Mouse (Mus musculus): ENCODE results near the gene Gtsf1l. TPM values are rescaled to one million over a fixed set of nuclear protein-coding genes. Genes with fewer than 3 reads are reported as not detected.
A peak's percentile ranks its signal among the peaks of the same experiment; 100 is the strongest.
"Not testable (repeated sequence)": the region's sequence is repeated elsewhere in the genome, so short reads cannot be mapped to it uniquely, and the experiment has no call there.

Gtsf1l gene
- polyA plus RNA-seq, 1 experiment from 2014 or later = 0.22 TPM

- Histone ChIP-seq H3K36me3 (ENCODE audit: control insufficient read depth, insufficient read depth, low read length) (peaks cover 3% of the 10 kb centered on the region; the same call in 1 of the 2 replicates), H3K4me1 (ENCODE audit: control insufficient read depth, insufficient read depth, low read length) (no peaks in the 10 kb centered on the region), H3K4me2 (ENCODE audit: low read length) (no peak overlapping the region), H3K27ac (ENCODE audit: low read depth, low read length) (no peak overlapping the region), H3K9ac (ENCODE audit: low read length) (no peak overlapping the region), H3K4me3 (ENCODE audit: low read depth, low read length) (no peak overlapping the region), H3K27me3 (replicated peaks; ENCODE audit: control insufficient read depth, insufficient read depth, low read length) (no peaks in the 10 kb centered on the region), H3K9me3 (replicated peaks; ENCODE audit: control insufficient read depth, low read length) (no peaks in the 10 kb centered on the region)
- ATAC-seq = no peak
- DNase-seq (ENCODE audit: low spot score) = no peak
- 83% methylated on average over 8 of the region's 8 CpGs for WGBS
Measured at GRCm38 (mm10) chr2:163061203-163062118, 26.2 kb downstream of the Gtsf1l start.

GRCm38 (mm10) chr2:163060630-163061029, 27.0 kb downstream of the Gtsf1l start:
- DNase-seq (ENCODE audit: low spot score) = no peak
- 0 out of 2 replicates have a peak, but pooled peaks cover 3% of the 10 kb centered on the region for H3K4me1 ChIP-seq (ENCODE audit: control insufficient read depth, insufficient read depth, low read length)
- no peak overlapping the region for H3K9ac ChIP-seq (ENCODE audit: low read length)
- WGBS = 84% methylated on average over 6 of the region's 6 CpGs
- no peaks in the 10 kb centered on the region for H3K27me3 ChIP-seq (replicated peaks; ENCODE audit: control insufficient read depth, insufficient read depth, low read length)
- no peak overlapping the region for H3K27ac ChIP-seq (ENCODE audit: low read depth, low read length)
- no peaks in the 10 kb centered on the region for H3K9me3 ChIP-seq (replicated peaks; ENCODE audit: control insufficient read depth, low read length)
- ATAC-seq = no peak
- H3K36me3 ChIP-seq (ENCODE audit: control insufficient read depth, insufficient read depth, low read length) = no peaks in the 10 kb centered on the region; the same call in 1 of the 2 replicates
- no peak overlapping the region for H3K4me2 ChIP-seq (ENCODE audit: low read length)
- H3K4me3 ChIP-seq (ENCODE audit: low read depth, low read length) = no peak overlapping the region

- not testable (repeated sequence) for H3K9ac ChIP-seq (ENCODE audit: low read length); H3K4me3 ChIP-seq (ENCODE audit: low read depth, low read length); H3K36me3 ChIP-seq (ENCODE audit: control insufficient read depth, insufficient read depth, low read length); H3K4me2 ChIP-seq (ENCODE audit: low read length); H3K27me3 ChIP-seq (replicated peaks; ENCODE audit: control insufficient read depth, insufficient read depth, low read length); ATAC-seq; H3K27ac ChIP-seq (ENCODE audit: low read depth, low read length); DNase-seq (ENCODE audit: low spot score); H3K9me3 ChIP-seq (replicated peaks; ENCODE audit: control insufficient read depth, low read length)
- WGBS = 91% methylated on average over 7 of the region's 7 CpGs
- peaks cover 14% of the 10 kb centered on the region for H3K4me1 ChIP-seq (ENCODE audit: control insufficient read depth, insufficient read depth, low read length)
Measured at GRCm38 (mm10) chr2:163058981-163059380, 28.7 kb downstream of the Gtsf1l start.

- ATAC-seq = no peak
- 88% methylated on average over 9 of the region's 9 CpGs for WGBS
- no peaks in the 10 kb centered on the region for H3K27me3 ChIP-seq (replicated peaks; ENCODE audit: control insufficient read depth, insufficient read depth, low read length)
- H3K4me2 ChIP-seq (ENCODE audit: low read length) = no peak overlapping the region
- H3K4me1 ChIP-seq (ENCODE audit: control insufficient read depth, insufficient read depth, low read length) = peaks cover 16% of the 10 kb centered on the region
- no peaks in the 10 kb centered on the region for H3K36me3 ChIP-seq (ENCODE audit: control insufficient read depth, insufficient read depth, low read length)
- no peaks in the 10 kb centered on the region for H3K9me3 ChIP-seq (replicated peaks; ENCODE audit: control insufficient read depth, low read length)
- H3K27ac ChIP-seq (ENCODE audit: low read depth, low read length) = no peak overlapping the region
- no peak for DNase-seq (ENCODE audit: low spot score)
- H3K9ac ChIP-seq (ENCODE audit: low read length) = no peak overlapping the region
- no peak overlapping the region for H3K4me3 ChIP-seq (ENCODE audit: low read depth, low read length)
Measured at GRCm38 (mm10) chr2:163056584-163056983, 31.1 kb downstream of the Gtsf1l start.

- no peak for DNase-seq (ENCODE audit: low spot score)
- Histone ChIP-seq H3K4me2 (ENCODE audit: low read length) (peak overlapping the region; percentile 99), H3K36me3 (ENCODE audit: control insufficient read depth, insufficient read depth, low read length) (no peaks in the 10 kb centered on the region), H3K4me3 (ENCODE audit: low read depth, low read length) (peak overlapping the region; percentile 56; the same call in 1 of the 2 replicates), H3K9me3 (replicated peaks; ENCODE audit: control insufficient read depth, low read length) (no peaks in the 10 kb centered on the region), H3K4me1 (ENCODE audit: control insufficient read depth, insufficient read depth, low read length) (peaks cover 16% of the 10 kb centered on the region), H3K27ac (ENCODE audit: low read depth, low read length) (no peak overlapping the region), H3K9ac (ENCODE audit: low read length) (peak overlapping the region; percentile 68), H3K27me3 (replicated peaks; ENCODE audit: control insufficient read depth, insufficient read depth, low read length) (no peaks in the 10 kb centered on the region)
- 28% methylated on average over 5 of the region's 5 CpGs for WGBS
- ATAC-seq = no peak
Measured at GRCm38 (mm10) chr2:163055715-163056114, 31.9 kb downstream of the Gtsf1l start.

- WGBS = under 1% methylated on average over 34 of the region's 38 CpGs
- peak overlapping the region; percentile 99 for H3K4me2 ChIP-seq (ENCODE audit: low read length)
- no peaks in the 10 kb centered on the region for H3K9me3 ChIP-seq (replicated peaks; ENCODE audit: control insufficient read depth, low read length)
- DNase-seq (ENCODE audit: low spot score) (peak; percentile 14), ATAC-seq (peak; percentile 24)
- no peak overlapping the region for H3K27ac ChIP-seq (ENCODE audit: low read depth, low read length)
- H3K36me3 ChIP-seq (ENCODE audit: control insufficient read depth, insufficient read depth, low read length) = no peaks in the 10 kb centered on the region
- H3K4me1 ChIP-seq (ENCODE audit: control insufficient read depth, insufficient read depth, low read length) = peaks cover 16% of the 10 kb centered on the region
- peak overlapping the region; percentile 56 for H3K4me3 ChIP-seq (ENCODE audit: low read depth, low read length)
- H3K9ac ChIP-seq (ENCODE audit: low read length) = peak overlapping the region; percentile 68
- H3K27me3 ChIP-seq (replicated peaks; ENCODE audit: control insufficient read depth, insufficient read depth, low read length) = no peaks in the 10 kb centered on the region
Measured at GRCm38 (mm10) chr2:163054891-163055494, 32.7 kb downstream of the Gtsf1l start.

DNA sequence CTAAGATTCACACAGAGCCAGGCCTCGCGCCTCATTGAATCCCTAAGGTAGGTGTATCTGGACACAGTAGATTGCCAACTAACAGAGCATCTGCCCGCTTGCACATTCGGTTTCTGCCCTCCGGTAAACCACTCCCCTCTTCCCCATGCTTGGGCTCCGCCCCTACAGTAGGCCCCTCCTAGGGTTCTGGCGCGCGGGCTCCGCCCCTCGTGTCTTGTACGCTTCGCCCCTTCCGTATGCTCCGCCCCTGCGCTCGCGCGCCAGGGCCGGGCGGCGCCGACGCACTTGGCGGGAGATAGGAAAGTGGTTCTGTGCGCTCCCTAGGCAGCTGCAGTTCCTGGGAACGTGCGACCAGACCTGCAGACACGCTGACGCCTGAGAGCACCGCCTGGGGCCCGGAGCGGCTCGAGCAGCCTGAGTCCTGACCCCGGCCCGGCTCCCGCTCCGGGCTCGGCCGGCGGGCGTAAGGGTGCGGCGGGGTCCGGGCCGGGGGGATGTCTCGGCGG, 33.3 kb downstream of the Gtsf1l start, which contains the start of gene Mybl2:
Gene Mybl2 (plus strand): TSS at position 353 of the 506 bp plus-strand sequence.
- Histone ChIP-seq H3K27me3 (replicated peaks; ENCODE audit: control insufficient read depth, insufficient read depth, low read length) (no peaks in the 10 kb centered on the region), H3K27ac (ENCODE audit: low read depth, low read length) (no peak within 1 kb of the TSS), H3K9ac (ENCODE audit: low read length) (peak within 1 kb of the TSS; percentile 68), H3K36me3 (ENCODE audit: control insufficient read depth, insufficient read depth, low read length) (no peaks in the 10 kb centered on the region), H3K4me2 (ENCODE audit: low read length) (peak within 1 kb of the TSS; percentile 99), H3K4me1 (ENCODE audit: control insufficient read depth, insufficient read depth, low read length) (peaks cover 16% of the 10 kb centered on the region), H3K9me3 (replicated peaks; ENCODE audit: control insufficient read depth, low read length) (no peaks in the 10 kb centered on the region), H3K4me3 (ENCODE audit: low read depth, low read length) (peak within 1 kb of the TSS; percentile 56)
- WGBS = under 1% methylated on average over 48 of the region's 48 CpGs
- DNase-seq (ENCODE audit: low spot score) (peak; percentile 98), ATAC-seq (peak; percentile 100)

DNA sequence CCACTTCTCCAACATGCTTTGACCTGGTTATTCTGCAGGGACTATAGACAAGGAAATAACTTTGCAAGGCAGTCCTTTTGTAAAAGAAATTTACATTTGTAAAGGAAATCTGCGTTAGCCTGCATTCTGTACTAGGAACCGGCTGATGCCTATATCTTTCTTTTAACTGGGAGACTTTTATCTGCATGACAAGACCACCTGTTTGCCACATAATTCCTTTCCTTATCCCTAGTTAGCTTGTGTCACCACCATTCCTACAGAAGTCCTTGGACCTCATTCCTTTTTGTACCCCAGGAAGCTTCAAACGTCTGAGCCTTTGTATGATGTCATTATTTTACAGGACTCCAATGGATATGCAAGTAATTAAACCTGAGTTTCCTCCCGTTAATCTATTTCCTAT, 34.8 kb downstream of the Gtsf1l start:
- ATAC-seq = no peak
- Histone ChIP-seq H3K27ac (ENCODE audit: low read depth, low read length) (no peak overlapping the region), H3K4me1 (ENCODE audit: control insufficient read depth, insufficient read depth, low read length) (peaks cover 16% of the 10 kb centered on the region), H3K4me2 (ENCODE audit: low read length) (no peak overlapping the region), H3K9ac (ENCODE audit: low read length) (no peak overlapping the region), H3K9me3 (replicated peaks; ENCODE audit: control insufficient read depth, low read length) (no peaks in the 10 kb centered on the region), H3K27me3 (replicated peaks; ENCODE audit: control insufficient read depth, insufficient read depth, low read length) (no peaks in the 10 kb centered on the region), H3K4me3 (ENCODE audit: low read depth, low read length) (no peak overlapping the region), H3K36me3 (ENCODE audit: control insufficient read depth, insufficient read depth, low read length) (no peaks in the 10 kb centered on the region; the same call in 1 of the 2 replicates)
- 31% methylated on average over 4 of the region's 4 CpGs for whole genome bisulfite sequencing
- DNase-seq (ENCODE audit: low spot score) = no peak

Measured in forebrain, embryonic 14.5 days (tissue).